Mouse (Mus musculus) right cerebral cortex, postnatal 4 days (tissue): ENCODE results near the gene Srprb.
A peak's percentile ranks its signal among the peaks of the same experiment; 100 is the strongest.
"Not testable (repeated sequence)": the region's sequence is repeated elsewhere in the genome, so short reads cannot be mapped to it uniquely, and the experiment has no call there.

Source experiments
- DNase-seq: peaks from one replicate; pipeline ENCODE4 v3.0.0-alpha.2; 2022

Srprb gene

GRCm38 (mm10) chr9:103208802-103209423 is 7.0 kb upstream of the Srprb start:
- DNase-seq, result no peak

- peak; percentile 33 for DNase-seq
These were observed 5.9 kb upstream of the Srprb start for GRCm38 (mm10) chr9:103207846-103208245.

GRCm38 (mm10) chr9:103205786-103206185 is 3.8 kb upstream of the Srprb start:
- no peak for DNase-seq

GRCm38 (mm10) chr9:103188416-103188815 is 13.5 kb downstream of the Srprb start:
- no peak for DNase-seq

- DNase-seq, result peak; percentile 47
These were observed 15.2 kb downstream of the Srprb start for GRCm38 (mm10) chr9:103186747-103187146.

GRCm38 (mm10) chr9:103185946-103186345 is 16.0 kb downstream of the Srprb start:
- DNase-seq, result no peak

- DNase-seq, result no peak
These were observed 17.1 kb downstream of the Srprb start for GRCm38 (mm10) chr9:103184855-103185254.

GRCm38 (mm10) chr9:103181886-103182285 is 20.1 kb downstream of the Srprb start:
- DNase-seq, result no peak

- peak; percentile 41 for DNase-seq
These were observed 21.0 kb downstream of the Srprb start for GRCm38 (mm10) chr9:103180807-103181565.

- DNase-seq, result peak; percentile 22
These were observed 21.6 kb downstream of the Srprb start for GRCm38 (mm10) chr9:103180303-103180702.

- no peak for DNase-seq
These were observed 26.2 kb downstream of the Srprb start for GRCm38 (mm10) chr9:103175692-103176091.

GRCm38 (mm10) chr9:103174771-103175519 is 27.0 kb downstream of the Srprb start:
- no peak for DNase-seq

- no peak for DNase-seq
These were observed 33.2 kb downstream of the Srprb start for GRCm38 (mm10) chr9:103168771-103169170.

- DNase-seq, result no peak
These were observed 33.9 kb downstream of the Srprb start for GRCm38 (mm10) chr9:103168046-103168445.

- DNase-seq, result no peak
These were observed 38.1 kb downstream of the Srprb start for GRCm38 (mm10) chr9:103163806-103164205.

- not testable (repeated sequence) for DNase-seq
These were observed 46.8 kb downstream of the Srprb start for GRCm38 (mm10) chr9:103155158-103155557.

- DNase-seq, result no peak
These were observed 47.4 kb downstream of the Srprb start for GRCm38 (mm10) chr9:103154568-103154967.

GRCm38 (mm10) chr9:103153286-103153685 is 48.7 kb downstream of the Srprb start:
- DNase-seq, result no peak

- DNase-seq, result no peak
These were observed 52.7 kb downstream of the Srprb start for GRCm38 (mm10) chr9:103149074-103149799.

- DNase-seq, result no peak
These were observed 54.8 kb downstream of the Srprb start for GRCm38 (mm10) chr9:103147103-103147502.

- no peak for DNase-seq
These were observed 55.2 kb downstream of the Srprb start for GRCm38 (mm10) chr9:103146703-103147102.

GRCm38 (mm10) chr9:103146257-103146656 is 55.7 kb downstream of the Srprb start:
- DNase-seq, result no peak

GRCm38 (mm10) chr9:103145351-103145750 is 56.6 kb downstream of the Srprb start:
- no peak for DNase-seq
